Mouse (Mus musculus): ENCODE data around the gene Epas1. TPM values are rescaled to one million over a fixed set of nuclear protein-coding genes. Genes with fewer than 3 reads are reported as not detected.

Gene Epas1
- polyA plus RNA-seq, 1 experiment from 2014 or later, result 5.1 TPM

- Histone ChIP-seq H3K4me2 (no peak overlapping the region), H3K9me3 (no peaks in the 10 kb centered on the region), H3K9ac (no peak overlapping the region), H3K27ac (no peak overlapping the region), H3K4me3 (no peak overlapping the region), H3K4me1 (no peaks in the 10 kb centered on the region), H3K36me3 (replicated peaks) (no peaks in the 10 kb centered on the region), H3K27me3 (replicated peaks) (no peaks in the 10 kb centered on the region)
- ATAC-seq (replicated peaks), result no peak
- WGBS, result 83% methylated on average over 11 of the region's 11 CpGs
Measured at GRCm38 (mm10) chr17:86762479-86763242, 9.2 kb downstream of the Epas1 start.

- no peak overlapping the region for H3K27ac ChIP-seq
- no peak overlapping the region for H3K4me2 ChIP-seq
- H3K36me3 ChIP-seq (replicated peaks), result no peaks in the 10 kb centered on the region
- H3K4me1 ChIP-seq, result no peaks in the 10 kb centered on the region
- H3K4me3 ChIP-seq, result no peak overlapping the region
- 92% methylated on average over 8 of the region's 8 CpGs for WGBS
- H3K9ac ChIP-seq, result no peak overlapping the region
- ATAC-seq (replicated peaks), result no peak
- no peaks in the 10 kb centered on the region for H3K9me3 ChIP-seq
- H3K27me3 ChIP-seq (replicated peaks), result no peaks in the 10 kb centered on the region
Measured at GRCm38 (mm10) chr17:86765762-86766404, 12.4 kb downstream of the Epas1 start.

DNA sequence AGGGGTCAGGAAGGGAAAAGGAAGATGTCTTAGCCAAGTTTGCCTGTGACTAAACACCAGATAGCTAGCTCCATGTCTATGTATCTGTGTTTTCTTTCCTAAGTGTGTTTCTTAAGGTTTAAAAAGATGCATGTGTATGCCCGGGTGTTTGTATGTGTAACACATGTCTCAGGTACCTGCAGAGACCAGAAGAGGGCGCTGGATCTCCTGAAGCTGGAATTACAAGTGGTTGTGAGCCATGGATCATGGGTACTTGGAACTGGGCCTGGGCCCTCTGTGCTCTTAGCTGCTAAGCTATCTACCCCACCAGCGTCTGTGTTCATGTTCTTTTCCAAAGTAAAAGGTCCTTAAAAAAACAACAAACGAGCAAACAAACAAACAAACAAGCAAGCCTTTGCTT is 12.9 kb downstream of the Epas1 start:
- Histone ChIP-seq H3K4me1 (no peaks in the 10 kb centered on the region), H3K4me2 (no peak overlapping the region), H3K27ac (no peak overlapping the region), H3K36me3 (replicated peaks) (no peaks in the 10 kb centered on the region), H3K9ac (no peak overlapping the region), H3K9me3 (no peaks in the 10 kb centered on the region), H3K27me3 (replicated peaks) (no peaks in the 10 kb centered on the region), H3K4me3 (no peak overlapping the region)
- no peak for ATAC-seq (replicated peaks)
- WGBS, result 88% methylated on average over 4 of the region's 4 CpGs

GRCm38 (mm10) chr17:86768596-86768995 is 15.1 kb downstream of the Epas1 start:
- Histone ChIP-seq H3K9me3 (no peaks in the 10 kb centered on the region), H3K9ac (no peak overlapping the region), H3K36me3 (replicated peaks) (no peaks in the 10 kb centered on the region), H3K27me3 (replicated peaks) (no peaks in the 10 kb centered on the region), H3K4me1 (no peaks in the 10 kb centered on the region), H3K4me2 (no peak overlapping the region), H3K27ac (no peak overlapping the region), H3K4me3 (no peak overlapping the region)
- WGBS, result 76% methylated on average over 7 of the region's 7 CpGs
- ATAC-seq (replicated peaks), result no peak

GRCm38 (mm10) chr17:86769330-86770211 is 16.1 kb downstream of the Epas1 start:
- Histone ChIP-seq H3K27me3 (replicated peaks) (no peaks in the 10 kb centered on the region), H3K4me3 (no peak overlapping the region), H3K36me3 (replicated peaks) (no peaks in the 10 kb centered on the region), H3K27ac (no peak overlapping the region), H3K9ac (no peak overlapping the region), H3K9me3 (no peaks in the 10 kb centered on the region), H3K4me2 (no peak overlapping the region), H3K4me1 (no peaks in the 10 kb centered on the region)
- no peak for ATAC-seq (replicated peaks)
- 82% methylated on average over 16 of the region's 16 CpGs for WGBS

GRCm38 (mm10) chr17:86770848-86771247 is 17.3 kb downstream of the Epas1 start:
- H3K27ac ChIP-seq, result no peak overlapping the region
- H3K9ac ChIP-seq, result no peak overlapping the region
- H3K4me3 ChIP-seq, result no peak overlapping the region
- H3K9me3 ChIP-seq, result no peaks in the 10 kb centered on the region
- ATAC-seq (replicated peaks), result no peak
- H3K4me1 ChIP-seq, result no peaks in the 10 kb centered on the region
- no peak overlapping the region for H3K4me2 ChIP-seq
- no peaks in the 10 kb centered on the region for H3K36me3 ChIP-seq (replicated peaks)
- no peaks in the 10 kb centered on the region for H3K27me3 ChIP-seq (replicated peaks)
- 82% methylated on average over 5 of the region's 5 CpGs for WGBS

- no peak for ATAC-seq (replicated peaks)
- Histone ChIP-seq H3K36me3 (replicated peaks) (no peaks in the 10 kb centered on the region), H3K4me2 (no peak overlapping the region), H3K9me3 (no peaks in the 10 kb centered on the region), H3K27ac (no peak overlapping the region), H3K4me3 (no peak overlapping the region), H3K9ac (no peak overlapping the region), H3K27me3 (replicated peaks) (no peaks in the 10 kb centered on the region), H3K4me1 (no peaks in the 10 kb centered on the region)
- WGBS, result 75% methylated on average over 11 of the region's 11 CpGs
Measured at GRCm38 (mm10) chr17:86772035-86772434, 18.5 kb downstream of the Epas1 start.

DNA sequence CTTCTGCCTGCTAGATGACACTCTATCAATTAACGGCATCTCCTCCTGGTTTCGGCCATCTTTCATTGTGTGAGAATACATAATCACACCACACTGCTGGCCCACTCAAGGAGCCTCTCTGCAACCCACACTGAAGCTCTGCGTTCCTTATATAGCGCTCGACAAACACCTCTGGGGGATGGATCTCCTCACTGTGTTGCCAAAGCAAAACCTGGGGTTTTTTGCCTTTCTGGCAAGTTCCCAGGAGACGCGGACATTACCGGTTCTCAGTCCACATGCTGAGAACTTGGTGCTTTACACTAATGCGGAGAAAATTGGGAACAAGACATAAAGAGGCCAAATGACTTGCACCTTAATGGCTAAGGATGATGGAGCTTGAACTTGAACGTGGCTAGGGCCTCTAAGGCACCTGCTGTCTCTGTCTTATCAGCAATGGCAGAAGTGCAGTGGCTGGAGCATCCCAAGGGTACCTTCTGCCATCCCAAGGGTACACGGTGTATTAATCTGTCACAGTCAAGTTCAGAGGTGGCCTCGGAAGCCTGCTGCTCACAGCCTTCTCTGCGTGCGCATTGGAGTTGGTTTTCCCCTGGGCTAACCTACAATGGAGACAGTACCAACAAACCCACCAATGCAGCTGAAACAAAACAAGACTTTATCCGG is 19.6 kb downstream of the Epas1 start:
- Histone ChIP-seq H3K27ac (no peak overlapping the region), H3K4me3 (no peak overlapping the region), H3K9me3 (no peaks in the 10 kb centered on the region), H3K36me3 (replicated peaks) (no peaks in the 10 kb centered on the region), H3K4me2 (no peak overlapping the region), H3K27me3 (replicated peaks) (no peaks in the 10 kb centered on the region), H3K9ac (no peak overlapping the region), H3K4me1 (no peaks in the 10 kb centered on the region)
- no peak for ATAC-seq (replicated peaks)
- WGBS, result 90% methylated on average over 15 of the region's 15 CpGs

- Histone ChIP-seq H3K4me2 (no peak overlapping the region), H3K4me3 (no peak overlapping the region), H3K9me3 (no peaks in the 10 kb centered on the region), H3K27ac (no peak overlapping the region), H3K27me3 (replicated peaks) (no peaks in the 10 kb centered on the region), H3K9ac (no peak overlapping the region), H3K36me3 (replicated peaks) (no peaks in the 10 kb centered on the region), H3K4me1 (no peaks in the 10 kb centered on the region)
- ATAC-seq (replicated peaks), result no peak
- WGBS, result 92% methylated on average over 12 of the region's 12 CpGs
Measured at GRCm38 (mm10) chr17:86776538-86776937, 23.0 kb downstream of the Epas1 start.

- Histone ChIP-seq H3K4me1 (no peaks in the 10 kb centered on the region), H3K36me3 (replicated peaks) (no peaks in the 10 kb centered on the region), H3K4me2 (no peak overlapping the region), H3K9ac (no peak overlapping the region), H3K9me3 (no peaks in the 10 kb centered on the region), H3K27me3 (replicated peaks) (no peaks in the 10 kb centered on the region), H3K4me3 (no peak overlapping the region), H3K27ac (no peak overlapping the region)
- ATAC-seq (replicated peaks), result no peak
- WGBS, result 96% methylated on average over 6 of the region's 6 CpGs
Measured at GRCm38 (mm10) chr17:86778147-86778546, 24.6 kb downstream of the Epas1 start.

- H3K4me1 ChIP-seq, result no peaks in the 10 kb centered on the region
- 72% methylated on average over 15 of the region's 15 CpGs for WGBS
Measured at GRCm38 (mm10) chr17:86779191-86780130, 26.0 kb downstream of the Epas1 start.

More at GRCm38 (mm10) chr17:86779191-86780130, 26.0 kb downstream of the Epas1 start:
- H3K4me3 ChIP-seq, result no peak overlapping the region
- H3K36me3 ChIP-seq (replicated peaks), result no peaks in the 10 kb centered on the region
- H3K4me2 ChIP-seq, result no peak overlapping the region
- ATAC-seq (replicated peaks), result no peak
- no peaks in the 10 kb centered on the region for H3K27me3 ChIP-seq (replicated peaks)
- no peak overlapping the region for H3K9ac ChIP-seq
- no peaks in the 10 kb centered on the region for H3K9me3 ChIP-seq
- H3K27ac ChIP-seq, result no peak overlapping the region

All from midbrain, embryonic 15.5 days (tissue).